Comparison of ENCODE assay signal across 25 mouse cellular contexts in the genomic region with DNA sequence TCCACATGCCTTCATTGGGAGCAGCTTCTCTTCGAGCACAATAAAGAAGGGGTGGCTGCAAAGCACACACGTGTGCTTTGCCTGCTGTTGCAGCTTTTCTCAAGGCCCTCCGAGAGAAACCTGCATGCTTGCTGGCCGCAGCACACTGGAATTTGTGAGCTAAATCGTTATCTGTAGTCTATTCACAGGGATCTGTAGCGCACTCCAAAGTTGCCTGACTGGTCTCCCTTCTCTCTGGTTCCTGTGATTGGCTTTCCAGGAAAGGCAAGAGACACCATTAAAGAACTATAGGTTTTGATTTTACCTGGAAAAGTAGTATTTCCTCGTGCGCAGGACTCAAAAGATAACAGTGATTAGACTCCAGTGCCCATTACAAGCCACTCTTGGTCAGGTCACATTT. TPM values are rescaled to one million over a fixed set of nuclear protein-coding genes. Genes with fewer than 3 reads are reported as not detected.
DNase-seq lines count a peak whose midpoint lies in the region; ATAC-seq and TF ChIP-seq lines count a peak whose summit lies in the region.
"Had no signal": no experiment of that assay in that cellular context is flagged by ENCODE, and none has a peak within 500 bp of the region (broad histone marks: within the 10 kb centered on the region; RNA-seq: fewer than 3 reads in every experiment).

No protein-coding gene starts in this region.

- 37% methylated on average over 8 of the region's 8 CpGs for WGBS in heart, embryonic 16.5 days
- 46% methylated on average over 8 of the region's 8 CpGs for WGBS in lung, embryonic 14.5 days
- 60% methylated on average over 8 of the region's 8 CpGs for WGBS in intestine, embryonic 14.5 days

- no peak overlapping the region for H3K9ac ChIP-seq in heart, embryonic 16.5 days (ENCODE audit: low read length)
- H3K9ac ChIP-seq in lung, embryonic 14.5 days: no peak overlapping the region
- no peak overlapping the region for H3K9ac ChIP-seq in intestine, embryonic 14.5 days (ENCODE audit: low read length)
- H3K9ac ChIP-seq: forebrain, embryonic 13.5 days; limb, embryonic 15.5 days had no signal

- no peak for DNase-seq in heart, adult 8-10 months (ENCODE audit: low spot score)
- DNase-seq in lung, embryonic 14.5 days: peak; percentile 42
- no peak for DNase-seq in lung, postnatal 10 days
- peak; percentile 2 for DNase-seq in brain, embryonic 14.5 days (ENCODE audit: low read depth)
- no peak for DNase-seq in intestine, embryonic 14.5 days (ENCODE audit: low spot score)
- no peak for DNase-seq in left cerebral cortex, adult 9 months (ENCODE audit: low spot score in 2 of 2)
- DNase-seq in layer of hippocampus, adult 18-20 months (ENCODE audit: low spot score in 2 of 2): no peak
- DNase-seq: cerebellum, adult 8-10 months; gastrocnemius, postnatal 10 days; right cerebral cortex, postnatal 25 days had no signal

- peak overlapping the region; percentile 42 for H3K4me2 ChIP-seq in heart, embryonic 16.5 days (ENCODE audit: low read depth, low read length)
- peak overlapping the region; percentile 10; the same call in 1 of the 2 replicates for H3K4me2 ChIP-seq in lung, embryonic 14.5 days
- no peak overlapping the region for H3K4me2 ChIP-seq in intestine, embryonic 14.5 days (ENCODE audit: low read length)
- H3K4me2 ChIP-seq: forebrain, embryonic 13.5 days; limb, embryonic 15.5 days had no signal

- ATAC-seq in heart, embryonic 16.5 days (replicated peaks; ENCODE audit: extremely low read depth, insufficient read depth, low FRiP score): no peak
- ATAC-seq in lung, embryonic 14.5 days (ENCODE audit: insufficient read depth): peak; percentile 60; the same call in 1 of the 2 replicates
- peak; percentile 64; the same call in 1 of the 2 replicates for ATAC-seq in intestine, embryonic 14.5 days (replicated peaks; ENCODE audit: low FRiP score, low TSS enrichment, low read depth)
- ATAC-seq: forebrain, embryonic 13.5 days had no signal

- H3K4me3 ChIP-seq in heart, embryonic 16.5 days (ENCODE audit: low read length): 0 out of 2 replicates have a peak overlapping the region, but pooled peaks have one; percentile 4
- H3K4me3 ChIP-seq in lung, embryonic 14.5 days (ENCODE audit: low read depth, low read length): no peak overlapping the region
- no peak overlapping the region for H3K4me3 ChIP-seq in intestine, embryonic 14.5 days (ENCODE audit: low read depth, low read length)
- H3K4me3 ChIP-seq: erythroblast, embryonic 14.5 days; forebrain, embryonic 13.5 days; heart, embryonic 10.5 days; hindbrain, embryonic 10.5 days; limb, embryonic 15.5 days had no signal

- no peaks in the 10 kb centered on the region for H3K9me3 ChIP-seq in heart, embryonic 16.5 days (replicated peaks; ENCODE audit: control insufficient read depth, low read length)
- H3K9me3 ChIP-seq in lung, embryonic 14.5 days (ENCODE audit: low read depth, low read length): no peaks in the 10 kb centered on the region
- H3K9me3 ChIP-seq in intestine, embryonic 14.5 days (ENCODE audit: control insufficient read depth, low read length): no peaks in the 10 kb centered on the region
- H3K9me3 ChIP-seq: forebrain, embryonic 13.5 days; heart, embryonic 10.5 days; hindbrain, embryonic 10.5 days; limb, embryonic 15.5 days had no signal

- no peaks in the 10 kb centered on the region for H3K36me3 ChIP-seq in heart, embryonic 16.5 days (ENCODE audit: control insufficient read depth, insufficient read depth)
- no peaks in the 10 kb centered on the region for H3K36me3 ChIP-seq in lung, embryonic 14.5 days (ENCODE audit: insufficient read depth)
- no peaks in the 10 kb centered on the region for H3K36me3 ChIP-seq in intestine, embryonic 14.5 days (ENCODE audit: control insufficient read depth, insufficient read depth, low read length)
- H3K36me3 ChIP-seq: heart, embryonic 10.5 days; hindbrain, embryonic 10.5 days; limb, embryonic 15.5 days had no signal

- H3K4me1 ChIP-seq in heart, embryonic 16.5 days (ENCODE audit: control insufficient read depth, insufficient read depth, low read length): 0 out of 2 replicates have a peak, but pooled peaks cover 3% of the 10 kb centered on the region
- H3K4me1 ChIP-seq in lung, embryonic 14.5 days (ENCODE audit: insufficient read depth): no peaks in the 10 kb centered on the region
- H3K4me1 ChIP-seq in intestine, embryonic 14.5 days (replicated peaks; ENCODE audit: control insufficient read depth, insufficient read depth, low read length): no peaks in the 10 kb centered on the region
- H3K4me1 ChIP-seq: forebrain, embryonic 13.5 days; heart, embryonic 10.5 days; hindbrain, embryonic 10.5 days; limb, embryonic 15.5 days had no signal

- no peak overlapping the region for H3K27ac ChIP-seq in heart, embryonic 16.5 days (ENCODE audit: low read length)
- H3K27ac ChIP-seq in lung, embryonic 14.5 days (ENCODE audit: low read depth): peak overlapping the region; percentile 36; the same call in 1 of the 2 replicates
- no peak overlapping the region for H3K27ac ChIP-seq in intestine, embryonic 14.5 days (ENCODE audit: low read depth)
- H3K27ac ChIP-seq: forebrain, embryonic 13.5 days; heart, embryonic 10.5 days; hindbrain, embryonic 10.5 days; limb, embryonic 15.5 days had no signal

- H3K27me3 ChIP-seq in heart, embryonic 16.5 days (ENCODE audit: control insufficient read depth, insufficient read depth, low read length): no peaks in the 10 kb centered on the region
- H3K27me3 ChIP-seq in lung, embryonic 14.5 days (ENCODE audit: insufficient read depth, low read length): no peaks in the 10 kb centered on the region
- H3K27me3 ChIP-seq in intestine, embryonic 14.5 days (replicated peaks; ENCODE audit: control insufficient read depth, insufficient read depth, low read length): no peaks in the 10 kb centered on the region
- H3K27me3 ChIP-seq: forebrain, embryonic 13.5 days; limb, embryonic 15.5 days had no signal

- TF ChIP-seq POLR2A in brain, embryonic 14.5 days (IDR thresholded peaks at IDR 0.05; ENCODE audit: borderline replicate concordance, extremely low read depth, insufficient read depth, insufficient read length, poor library complexity, severe bottlenecking): no peak

- TF ChIP-seq CTCF in lung, embryonic 14.5 days (IDR thresholded peaks at IDR 0.05; ENCODE audit: low read depth): no peak
- no peak for TF ChIP-seq CTCF in brain, embryonic 14.5 days (IDR thresholded peaks at IDR 0.05; ENCODE audit: borderline replicate concordance, extremely low read depth, insufficient read depth, insufficient read length)

RNA-seq across cellular contexts. Expression of a gene that starts 22.3 kb away (rescaled TPM):
- not detected in 2 replicates for polyA plus RNA-seq in heart, embryonic 16.5 days (2015; fragmentation: Nextera tagmentation; extraction: Ambion mirVana)
- not detected for total RNA-seq in heart, adult 8-10 months (2022)
- polyA plus RNA-seq in lung, embryonic 14.5 days (2014; fragmentation: Nextera tagmentation; extraction: Ambion mirVana): not detected in 2 replicates
- 0.45 TPM in 1 of 2 replicates, not detected in the other for polyA plus RNA-seq in brain, embryonic 14.5 days (2012; rRNA removed)
- not detected in 2 replicates for polyA plus RNA-seq in intestine, embryonic 14.5 days (2014; fragmentation: Nextera tagmentation; extraction: Ambion mirVana)
- total RNA-seq in layer of hippocampus, adult 18-20 months (2021): not detected
- total RNA-seq: adrenal gland, adult 18-20 months; adrenal gland, postnatal 4 days; gastrocnemius, postnatal 10 days; layer of hippocampus, adult 8-10 months; left cerebral cortex, postnatal 36 days had no signal
- polyA plus RNA-seq: C2C12; embryonic facial prominence, embryonic 11.5 days; erythroblast, embryonic 14.5 days; forebrain, embryonic 13.5 days; heart, embryonic 10.5 days; hindbrain, embryonic 10.5 days; kidney, embryonic 14.5 days; limb, embryonic 15.5 days; spleen, adult 2 months; stomach, embryonic 14.5 days had no signal

Comparison
In these comparisons a context has a peak if more than half of its experiments do, and no peak if none do; other contexts are left out.
1. DNase-seq: peak in lung, embryonic 14.5 days (single experiment) and brain, embryonic 14.5 days (single experiment); none in heart, adult 8-10 months (single experiment), lung, postnatal 10 days (single experiment), intestine, embryonic 14.5 days (single experiment), left cerebral cortex, adult 9 months (0 of 2) and layer of hippocampus, adult 18-20 months (0 of 2).